Mouse (Mus musculus): ENCODE measurements around the gene Dab2ip.

DNA sequence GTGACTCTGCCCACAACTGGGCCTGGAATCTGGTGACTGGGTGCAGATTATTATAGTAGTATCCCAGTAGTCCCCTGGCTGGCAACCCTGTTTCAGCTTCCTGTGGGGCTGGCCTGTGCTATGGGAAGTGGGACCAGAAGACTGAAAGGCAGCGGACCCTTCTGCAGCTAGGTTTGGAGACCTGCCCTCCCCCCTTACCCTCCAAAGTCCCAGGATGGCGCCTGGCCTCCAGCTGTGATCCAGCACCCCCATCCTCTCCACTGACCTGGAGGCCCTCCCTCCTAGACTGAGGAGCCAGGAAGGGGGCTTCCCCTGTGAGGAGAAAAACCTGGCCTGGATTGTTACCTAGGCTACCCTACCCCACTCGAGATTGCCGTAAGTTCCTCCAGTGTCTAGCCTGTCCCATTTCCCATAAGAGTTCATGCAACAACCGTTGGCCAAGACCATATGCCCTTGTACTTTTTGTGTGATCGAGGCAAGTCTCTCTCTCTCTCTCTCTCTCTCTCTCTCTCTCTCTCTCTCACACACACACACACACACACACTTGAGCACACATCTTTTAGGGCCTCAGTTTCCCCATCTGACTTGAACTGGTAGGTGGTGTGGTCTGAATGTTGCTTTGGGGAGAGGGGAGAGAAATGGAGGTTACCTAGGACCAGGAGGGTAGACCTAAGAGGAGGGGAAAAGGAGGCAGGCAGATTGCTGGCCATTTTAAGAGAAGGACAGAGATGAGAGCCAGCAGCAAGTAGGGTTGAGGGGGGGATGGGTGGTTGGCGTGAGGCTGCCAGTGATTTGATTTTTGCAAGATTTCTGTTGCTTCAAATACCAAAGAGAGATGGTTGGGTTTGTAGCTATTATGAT is 62.5 kb downstream of the Dab2ip start:
- TF ChIP-seq CTCF (IDR thresholded peaks at IDR 0.05; ENCODE audit: control insufficient read depth, insufficient read depth, low read length) (no peak), POLR2A (IDR thresholded peaks at IDR 0.05; ENCODE audit: borderline replicate concordance, control insufficient read depth, low read depth, low read length) (no peak)
